Mouse (Mus musculus) thymus, adult 2 months (tissue): Measurements from ENCODE around the gene 1700020D05Rik.

ENCODE experiments used
- CTCF ChIP-seq: fragments of 200-500 bp; IDR thresholded peaks from 2 replicates; pipeline ENCODE4 v1.5.1; 2012; ENCODE audit warnings: mild to moderate bottlenecking, control low read depth, low read length, moderate library complexity, borderline replicate concordance; ENCODE audit not compliant: control insufficient read depth, poor library complexity, insufficient read depth; ENCODE audit errors: extremely low read depth
- POLR2A ChIP-seq: fragments of 200-500 bp; IDR thresholded peaks from 2 replicates; pipeline ENCODE4 v1.6.1; 2012; ENCODE audit warnings: mild to moderate bottlenecking, low read length, control low read depth, moderate library complexity; ENCODE audit not compliant: control insufficient read depth, poor library complexity, insufficient read depth; ENCODE audit errors: extremely low read depth

DNA sequence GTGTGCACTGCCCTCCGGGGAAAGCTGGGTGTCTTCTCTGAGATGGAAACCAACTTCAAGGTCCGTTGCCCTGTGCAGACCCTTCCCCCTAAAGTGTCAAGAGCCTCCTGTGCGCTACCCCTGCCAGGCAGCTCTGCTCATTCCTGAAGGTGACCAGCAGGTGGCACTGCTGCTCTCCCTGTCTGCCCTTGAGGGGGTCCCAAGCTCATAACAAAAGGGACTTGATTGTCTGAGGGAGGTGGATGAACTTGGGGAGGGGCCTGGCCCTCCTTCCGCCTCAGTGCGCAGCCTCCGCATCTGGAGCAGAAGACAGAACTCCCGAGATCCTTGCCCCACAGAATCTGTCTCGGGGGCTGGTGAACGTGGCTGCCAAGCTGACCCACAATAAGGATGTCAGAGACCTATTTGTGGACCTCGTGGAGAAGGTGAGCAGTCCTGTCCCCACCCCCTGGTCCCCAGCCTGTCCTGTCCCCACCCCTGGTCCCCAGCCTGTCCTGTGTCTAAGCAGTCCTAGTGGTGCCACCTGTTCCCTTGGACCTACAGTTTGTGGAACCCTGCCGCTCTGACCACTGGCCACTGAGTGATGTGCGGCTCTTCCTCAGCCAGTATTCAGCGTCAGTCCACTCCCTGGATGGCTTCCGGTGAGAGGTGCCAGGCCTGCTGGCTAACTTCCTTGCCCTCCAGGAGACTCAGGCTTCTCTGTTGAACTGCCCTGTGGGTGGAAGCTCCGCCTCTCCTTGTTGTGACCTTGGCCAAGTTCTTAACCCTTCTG, 39.6 kb downstream of the 1700020D05Rik start:
- TF ChIP-seq CTCF (peak; percentile 91), POLR2A (no peak)
